Mouse (Mus musculus): ENCODE data around the gene Ddx11. TPM values are rescaled to one million over a fixed set of nuclear protein-coding genes. Genes with fewer than 3 reads are reported as not detected.

Gene Ddx11
- polyA plus RNA-seq, 1 experiment from 2014 or later, result 29.4 TPM

- peaks cover 15% of the 10 kb centered on the region for H3K36me3 ChIP-seq
- 78% methylated on average over 3 of the region's 3 CpGs for WGBS
- no peak overlapping the region for H3K9ac ChIP-seq
These were observed 30.7 kb upstream of the Ddx11 start for GRCm38 (mm10) chr17:66092664-66093063.

GRCm38 (mm10) chr17:66100566-66101379, 22.5 kb upstream of the Ddx11 start:
- H3K4me2 ChIP-seq (replicated peaks), result peak overlapping the region; percentile 89
- H3K4me1 ChIP-seq, result peaks cover 12% of the 10 kb centered on the region
- ATAC-seq (ENCODE audit: insufficient number of reproducible peaks, insufficient read depth, low FRiP score, low TSS enrichment), result peak; percentile 4; the same call in 1 of the 2 replicates
- H3K9me3 ChIP-seq, result no peaks in the 10 kb centered on the region
- peak overlapping the region; percentile 88 for H3K4me3 ChIP-seq
- peak overlapping the region; percentile 93 for H3K27ac ChIP-seq
- under 1% methylated on average over 41 of the region's 41 CpGs for WGBS
- no peaks in the 10 kb centered on the region for H3K36me3 ChIP-seq
- H3K9ac ChIP-seq, result peak overlapping the region; percentile 97
- no peaks in the 10 kb centered on the region for H3K27me3 ChIP-seq

More at GRCm38 (mm10) chr17:66092664-66093063, 30.7 kb upstream of the Ddx11 start:
- no peak for ATAC-seq (ENCODE audit: insufficient number of reproducible peaks, insufficient read depth, low FRiP score, low TSS enrichment)
- no peaks in the 10 kb centered on the region for H3K27me3 ChIP-seq
- no peak overlapping the region for H3K4me2 ChIP-seq (replicated peaks)
- no peak overlapping the region for H3K4me3 ChIP-seq
- no peaks in the 10 kb centered on the region for H3K9me3 ChIP-seq
- peaks cover 3% of the 10 kb centered on the region; the same call in 1 of the 2 replicates for H3K4me1 ChIP-seq
- H3K27ac ChIP-seq, result no peak overlapping the region

- Histone ChIP-seq H3K4me3 (peak within 1 kb of the TSS; percentile 88), H3K9ac (peak within 1 kb of the TSS; percentile 97), H3K36me3 (no peaks in the 10 kb centered on the region), H3K27me3 (no peaks in the 10 kb centered on the region), H3K4me1 (peaks cover 12% of the 10 kb centered on the region), H3K4me2 (replicated peaks) (peak within 1 kb of the TSS; percentile 89), H3K9me3 (no peaks in the 10 kb centered on the region), H3K27ac (peak within 1 kb of the TSS; percentile 93)
- peak; percentile 100 for ATAC-seq (ENCODE audit: insufficient number of reproducible peaks, insufficient read depth, low FRiP score, low TSS enrichment)
- WGBS, result 1% methylated on average over 67 of the region's 67 CpGs
These were observed 21.7 kb upstream of the Ddx11 start, which contains the start of gene Ndufv2 for GRCm38 (mm10) chr17:66101380-66102330. Ndufv2 (minus strand) TSS chr17:66101559.

GRCm38 (mm10) chr17:66104076-66104475, 19.2 kb upstream of the Ddx11 start:
- H3K4me1 ChIP-seq, result peaks cover 12% of the 10 kb centered on the region
- no peaks in the 10 kb centered on the region for H3K9me3 ChIP-seq
- H3K4me2 ChIP-seq (replicated peaks), result no peak overlapping the region
- no peak overlapping the region for H3K4me3 ChIP-seq
- H3K9ac ChIP-seq, result no peak overlapping the region
- H3K36me3 ChIP-seq, result no peaks in the 10 kb centered on the region
- ATAC-seq (ENCODE audit: insufficient number of reproducible peaks, insufficient read depth, low FRiP score, low TSS enrichment), result no peak
- H3K27ac ChIP-seq, result no peak overlapping the region
- 87% methylated on average over 7 of the region's 7 CpGs for WGBS
- H3K27me3 ChIP-seq, result no peaks in the 10 kb centered on the region

GRCm38 (mm10) chr17:66106601-66107267, 16.6 kb upstream of the Ddx11 start:
- Histone ChIP-seq H3K27ac (no peak overlapping the region), H3K27me3 (no peaks in the 10 kb centered on the region), H3K36me3 (no peaks in the 10 kb centered on the region), H3K4me3 (no peak overlapping the region), H3K9ac (peak overlapping the region; percentile 30; the same call in 1 of the 2 replicates), H3K4me2 (replicated peaks) (no peak overlapping the region), H3K9me3 (no peaks in the 10 kb centered on the region), H3K4me1 (no peaks in the 10 kb centered on the region)
- WGBS, result 50% methylated on average over 10 of the region's 10 CpGs
- ATAC-seq (ENCODE audit: insufficient number of reproducible peaks, insufficient read depth, low FRiP score, low TSS enrichment), result no peak

- Histone ChIP-seq H3K4me3 (no peak overlapping the region), H3K9me3 (no peaks in the 10 kb centered on the region), H3K4me2 (replicated peaks) (no peak overlapping the region), H3K9ac (no peak overlapping the region), H3K4me1 (peaks cover 5% of the 10 kb centered on the region), H3K27ac (no peak overlapping the region), H3K36me3 (no peaks in the 10 kb centered on the region), H3K27me3 (no peaks in the 10 kb centered on the region)
- WGBS, result 62% methylated on average over 8 of the region's 8 CpGs
- ATAC-seq (ENCODE audit: insufficient number of reproducible peaks, insufficient read depth, low FRiP score, low TSS enrichment), result no peak
These were observed 15.9 kb upstream of the Ddx11 start for GRCm38 (mm10) chr17:66107466-66107865.

GRCm38 (mm10) chr17:66108198-66108597, 15.1 kb upstream of the Ddx11 start:
- Histone ChIP-seq H3K4me2 (replicated peaks) (no peak overlapping the region), H3K9me3 (no peaks in the 10 kb centered on the region), H3K36me3 (no peaks in the 10 kb centered on the region), H3K4me3 (no peak overlapping the region), H3K4me1 (peaks cover 8% of the 10 kb centered on the region), H3K27me3 (no peaks in the 10 kb centered on the region), H3K27ac (no peak overlapping the region), H3K9ac (no peak overlapping the region)
- 86% methylated on average over 4 of the region's 4 CpGs for WGBS
- ATAC-seq (ENCODE audit: insufficient number of reproducible peaks, insufficient read depth, low FRiP score, low TSS enrichment), result no peak

- WGBS, result 37% methylated on average over 6 of the region's 6 CpGs
- ATAC-seq (ENCODE audit: insufficient number of reproducible peaks, insufficient read depth, low FRiP score, low TSS enrichment), result no peak
These were observed 12.6 kb upstream of the Ddx11 start for GRCm38 (mm10) chr17:66110746-66111145.

GRCm38 (mm10) chr17:66111402-66111959, 11.8 kb upstream of the Ddx11 start, which contains the start of gene Washc1:
Washc1 (plus strand) TSS chr17:66111545.
- under 1% methylated on average over 31 of the region's 41 CpGs for WGBS
- peaks cover 8% of the 10 kb centered on the region for H3K4me1 ChIP-seq
- peak; percentile 98 for ATAC-seq (ENCODE audit: insufficient number of reproducible peaks, insufficient read depth, low FRiP score, low TSS enrichment)

More at GRCm38 (mm10) chr17:66110746-66111145, 12.6 kb upstream of the Ddx11 start:
- peaks cover 23% of the 10 kb centered on the region for H3K36me3 ChIP-seq
- H3K9me3 ChIP-seq, result no peaks in the 10 kb centered on the region
- H3K27me3 ChIP-seq, result no peaks in the 10 kb centered on the region
- peaks cover 8% of the 10 kb centered on the region for H3K4me1 ChIP-seq
- H3K4me3 ChIP-seq, result peak overlapping the region; percentile 86
- no peak overlapping the region for H3K27ac ChIP-seq
- H3K4me2 ChIP-seq (replicated peaks), result peak overlapping the region; percentile 64
- 0 out of 2 replicates have a peak overlapping the region, but pooled peaks have one; percentile 83 for H3K9ac ChIP-seq

GRCm38 (mm10) chr17:66112166-66112565, 11.2 kb upstream of the Ddx11 start:
- 40% methylated on average over 4 of the region's 4 CpGs for WGBS

More at GRCm38 (mm10) chr17:66111402-66111959, 11.8 kb upstream of the Ddx11 start, which contains the start of gene Washc1:
- H3K4me2 ChIP-seq (replicated peaks), result peak within 1 kb of the TSS; percentile 64
- H3K9ac ChIP-seq, result peak within 1 kb of the TSS; percentile 83
- H3K27me3 ChIP-seq, result no peaks in the 10 kb centered on the region
- peak within 1 kb of the TSS; percentile 74 for H3K27ac ChIP-seq
- peaks cover 30% of the 10 kb centered on the region for H3K36me3 ChIP-seq
- no peaks in the 10 kb centered on the region for H3K9me3 ChIP-seq
- peak within 1 kb of the TSS; percentile 86 for H3K4me3 ChIP-seq

More at GRCm38 (mm10) chr17:66112166-66112565, 11.2 kb upstream of the Ddx11 start:
- no peaks in the 10 kb centered on the region for H3K9me3 ChIP-seq
- H3K9ac ChIP-seq, result peak overlapping the region; percentile 83
- H3K36me3 ChIP-seq, result peaks cover 37% of the 10 kb centered on the region
- no peak overlapping the region for H3K27ac ChIP-seq
- H3K27me3 ChIP-seq, result no peaks in the 10 kb centered on the region
- ATAC-seq (ENCODE audit: insufficient number of reproducible peaks, insufficient read depth, low FRiP score, low TSS enrichment), result no peak
- peak overlapping the region; percentile 64 for H3K4me2 ChIP-seq (replicated peaks)
- peak overlapping the region; percentile 86 for H3K4me3 ChIP-seq
- H3K4me1 ChIP-seq, result peaks cover 8% of the 10 kb centered on the region
